Mouse (Mus musculus) intestine, embryonic 16.5 days (tissue): ENCODE measurements at regions not wholly inside any gene's neighbourhood (a gene's known extent, or its start where the extent isn't known, plus 50 kb on each side); places are given as distances from the start of the nearest gene placed in this dataset.

Experiments
- ATAC-seq: fragments of 200-750 bp; cut with Nextera tagmentation; 2 replicates; pipeline ENCODE4 v1.8.0; 2017; ENCODE audit warnings: moderate TSS enrichment, moderate library complexity
- H3K27ac ChIP-seq: fragments of 300-500 bp; sonication (generic); 2 replicates; pipeline ENCODE4 v1.5.1; 2014; ENCODE audit warnings: mild to moderate bottlenecking, low read length
- H3K27me3 ChIP-seq: fragments of 300-500 bp; sonication (generic); replicated peaks from 2 replicates; pipeline ENCODE4 v1.6.1; 2014; ENCODE audit warnings: low read length, control low read depth, mixed read lengths; ENCODE audit not compliant: control insufficient read depth, insufficient read depth
- H3K36me3 ChIP-seq: fragments of 300-500 bp; sonication (generic); 2 replicates; pipeline ENCODE4 v1.6.1; 2014; ENCODE audit warnings: low read length, control low read depth; ENCODE audit not compliant: control insufficient read depth, insufficient read depth
- H3K4me1 ChIP-seq: fragments of 300-500 bp; sonication (generic); 2 replicates; pipeline ENCODE4 v1.6.1; 2014; ENCODE audit warnings: low read length, control low read depth, mixed read lengths; ENCODE audit not compliant: control insufficient read depth, insufficient read depth
- H3K4me2 ChIP-seq: fragments of 300-500 bp; sonication (generic); 2 replicates; pipeline ENCODE4 v1.6.1; 2014; ENCODE audit warnings: low read depth, low read length, control low read depth
- H3K4me3 ChIP-seq: fragments of 300-500 bp; sonication (generic); 2 replicates; pipeline ENCODE4 v1.5.1; 2014; ENCODE audit warnings: mild to moderate bottlenecking, low read length
- H3K9ac ChIP-seq: fragments of 300-500 bp; sonication (generic); 2 replicates; pipeline ENCODE4 v1.6.1; 2014; ENCODE audit warnings: low read depth, low read length
- H3K9me3 ChIP-seq: fragments of 300-500 bp; sonication (generic); 2 replicates; pipeline ENCODE4 v1.6.1; 2016; ENCODE audit warnings: low read length, control low read depth; ENCODE audit not compliant: control insufficient read depth
- WGBS: fragments of 180-500 bp; shearing (Covaris S2); extraction: QIAGEN DNeasy Blood & Tissue Kit; methylation state at CpG from one replicate; pipeline ENCODE4 v1.1.7; 2014; 5-methylcytosine and 5-hydroxymethylcytosine counted together

GRCm38 (mm10) chr12:79944714-79945493 is 167.9 kb downstream of the Zfp36l1 start:
- H3K4me2 ChIP-seq = no peak overlapping the region
- ATAC-seq = peak; percentile 92
- WGBS = 11% methylated on average over 6 of the region's 6 CpGs
- no peaks in the 10 kb centered on the region for H3K9me3 ChIP-seq
- H3K4me1 ChIP-seq = peaks cover 67% of the 10 kb centered on the region
- H3K4me3 ChIP-seq = no peak overlapping the region
- no peaks in the 10 kb centered on the region for H3K27me3 ChIP-seq
- H3K36me3 ChIP-seq = no peaks in the 10 kb centered on the region
- H3K27ac ChIP-seq = peak overlapping the region; percentile 97
- peak overlapping the region; percentile 45 for H3K9ac ChIP-seq

GRCm38 (mm10) chr12:79944090-79944489 is 168.7 kb downstream of the Zfp36l1 start:
- Histone ChIP-seq H3K27me3 (no peaks in the 10 kb centered on the region), H3K9me3 (no peaks in the 10 kb centered on the region), H3K9ac (no peak overlapping the region), H3K36me3 (no peaks in the 10 kb centered on the region), H3K27ac (peak overlapping the region; percentile 97), H3K4me1 (peaks cover 62% of the 10 kb centered on the region), H3K4me3 (no peak overlapping the region), H3K4me2 (no peak overlapping the region)
- no peak for ATAC-seq
- WGBS = 62% methylated on average over 10 of the region's 10 CpGs

GRCm38 (mm10) chr12:79942563-79943131 is 170.2 kb downstream of the Zfp36l1 start:
- H3K4me3 ChIP-seq = no peak overlapping the region
- H3K9me3 ChIP-seq = no peaks in the 10 kb centered on the region
- 0 out of 2 replicates have a peak overlapping the region, but pooled peaks have one; percentile 21 for H3K9ac ChIP-seq
- peaks cover 54% of the 10 kb centered on the region for H3K4me1 ChIP-seq
- no peaks in the 10 kb centered on the region for H3K36me3 ChIP-seq
- no peak overlapping the region for H3K4me2 ChIP-seq
- peak overlapping the region; percentile 4 for H3K27ac ChIP-seq
- no peaks in the 10 kb centered on the region for H3K27me3 ChIP-seq
- ATAC-seq = no peak
- 35% methylated on average over 10 of the region's 10 CpGs for WGBS

- H3K4me2 ChIP-seq = no peak overlapping the region
- H3K27me3 ChIP-seq = no peaks in the 10 kb centered on the region
- ATAC-seq = no peak
- no peaks in the 10 kb centered on the region for H3K36me3 ChIP-seq
- H3K4me1 ChIP-seq = peaks cover 60% of the 10 kb centered on the region
- H3K9me3 ChIP-seq = no peaks in the 10 kb centered on the region
- 47% methylated on average over 3 of the region's 3 CpGs for WGBS
- no peak overlapping the region for H3K4me3 ChIP-seq
- H3K9ac ChIP-seq = no peak overlapping the region
- H3K27ac ChIP-seq = no peak overlapping the region
Observed at GRCm38 (mm10) chr12:79941828-79942227, 171.0 kb downstream of the Zfp36l1 start.

GRCm38 (mm10) chr12:79939436-79939835 is 173.4 kb downstream of the Zfp36l1 start:
- no peaks in the 10 kb centered on the region for H3K27me3 ChIP-seq
- no peak for ATAC-seq
- H3K4me2 ChIP-seq = no peak overlapping the region
- no peak overlapping the region for H3K9ac ChIP-seq
- peaks cover 42% of the 10 kb centered on the region for H3K4me1 ChIP-seq
- H3K36me3 ChIP-seq = no peaks in the 10 kb centered on the region
- H3K27ac ChIP-seq = no peak overlapping the region
- 88% methylated on average over 9 of the region's 9 CpGs for WGBS
- no peaks in the 10 kb centered on the region for H3K9me3 ChIP-seq
- no peak overlapping the region for H3K4me3 ChIP-seq

- Histone ChIP-seq H3K36me3 (no peaks in the 10 kb centered on the region), H3K9ac (no peak overlapping the region), H3K9me3 (no peaks in the 10 kb centered on the region), H3K4me2 (no peak overlapping the region), H3K27ac (peak overlapping the region; percentile 87), H3K4me1 (peaks cover 27% of the 10 kb centered on the region), H3K4me3 (no peak overlapping the region), H3K27me3 (no peaks in the 10 kb centered on the region)
- ATAC-seq = no peak
- 84% methylated on average over 4 of the region's 4 CpGs for WGBS
Observed at GRCm38 (mm10) chr12:79937876-79938275, 174.9 kb downstream of the Zfp36l1 start.

GRCm38 (mm10) chr12:79936698-79937097 is 176.1 kb downstream of the Zfp36l1 start:
- WGBS = 15% methylated on average over 5 of the region's 5 CpGs
- Histone ChIP-seq H3K36me3 (no peaks in the 10 kb centered on the region), H3K9ac (peak overlapping the region; percentile 32; the same call in 1 of the 2 replicates), H3K4me2 (no peak overlapping the region), H3K27me3 (no peaks in the 10 kb centered on the region), H3K27ac (peak overlapping the region; percentile 87), H3K4me1 (peaks cover 25% of the 10 kb centered on the region), H3K9me3 (no peaks in the 10 kb centered on the region), H3K4me3 (no peak overlapping the region)
- ATAC-seq = peak; percentile 90

- Histone ChIP-seq H3K36me3 (no peaks in the 10 kb centered on the region), H3K4me1 (peaks cover 35% of the 10 kb centered on the region), H3K4me2 (no peak overlapping the region), H3K27me3 (no peaks in the 10 kb centered on the region), H3K4me3 (no peak overlapping the region), H3K9ac (no peak overlapping the region), H3K9me3 (no peaks in the 10 kb centered on the region), H3K27ac (no peak overlapping the region)
- ATAC-seq = no peak
- WGBS = 72% methylated on average over 7 of the region's 7 CpGs
Observed at GRCm38 (mm10) chr12:79934091-79934490, 178.7 kb downstream of the Zfp36l1 start.

- H3K27ac ChIP-seq = no peak overlapping the region
- no peak overlapping the region for H3K4me3 ChIP-seq
- no peak overlapping the region for H3K4me2 ChIP-seq
- H3K9me3 ChIP-seq = no peaks in the 10 kb centered on the region
- H3K4me1 ChIP-seq = peaks cover 39% of the 10 kb centered on the region
- H3K27me3 ChIP-seq = no peaks in the 10 kb centered on the region
- no peak for ATAC-seq
- 64% methylated on average over 7 of the region's 7 CpGs for WGBS
- no peaks in the 10 kb centered on the region for H3K36me3 ChIP-seq
- no peak overlapping the region for H3K9ac ChIP-seq
Observed at GRCm38 (mm10) chr12:79932905-79933304, 179.9 kb downstream of the Zfp36l1 start.
